Mouse (Mus musculus) kidney, adult 2 months (tissue): ENCODE data around the gene Csrp3.

Experiments used
- CTCF ChIP-seq: fragments of 200-500 bp; conservative IDR thresholded peaks from 2 replicates; pipeline ENCODE4 v1.5.1; 2011; ENCODE audit warnings: low read depth, mild to moderate bottlenecking, control low read depth, low read length, moderate library complexity, mixed read lengths; ENCODE audit not compliant: insufficient read depth, insufficient read length
- POLR2A ChIP-seq: fragments of 200-500 bp; IDR thresholded peaks from one replicate; pipeline ENCODE4 v1.6.1; 2011; ENCODE audit warnings: low read depth, low read length, control low read depth

DNA sequence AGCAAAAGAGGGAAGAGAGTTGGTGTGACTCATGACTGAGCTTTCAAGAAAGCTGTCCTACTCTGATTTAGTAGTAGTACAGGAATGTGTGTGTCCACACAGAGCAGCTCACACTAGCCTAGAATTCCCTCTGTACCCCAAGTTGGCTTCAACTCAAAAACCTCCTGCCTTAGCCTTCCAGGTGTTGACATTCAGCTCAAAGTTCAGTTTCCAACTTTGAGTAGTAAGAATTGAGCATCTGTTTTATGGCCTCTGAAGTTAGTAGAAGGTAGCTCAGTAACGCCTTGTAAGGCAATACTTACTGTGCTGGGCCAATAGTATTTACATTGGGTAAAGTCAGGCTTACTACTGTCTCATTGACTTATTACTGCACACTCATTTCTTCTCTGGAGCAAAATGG, 34.2 kb downstream of the Csrp3 start:
- TF ChIP-seq CTCF (no peak), POLR2A (no peak)
